Mouse (Mus musculus) CD4-positive, CD25-positive, alpha-beta regulatory T cell, adult 4 months (primary cell): ENCODE data around the gene Gm20843. TPM values are rescaled to one million over a fixed set of nuclear protein-coding genes. Genes with fewer than 3 reads are reported as not detected.
"Not testable (repeated sequence)": the region's sequence is repeated elsewhere in the genome, so short reads cannot be mapped to it uniquely, and the experiment has no call there.

Experiments
- ATAC-seq: one replicate; pipeline ENCODE4 v1.8.0; 2017
- polyA plus RNA-seq, 2 experiments: library from polyadenylated mRNA; unstranded; fragments of 100-300 nt; shearing (Covaris generic); gene quantifications; one replicate each; pipeline ENCODE4 v1.2.1; 2017

Gene Gm20843
- not detected for polyA plus RNA-seq

DNA sequence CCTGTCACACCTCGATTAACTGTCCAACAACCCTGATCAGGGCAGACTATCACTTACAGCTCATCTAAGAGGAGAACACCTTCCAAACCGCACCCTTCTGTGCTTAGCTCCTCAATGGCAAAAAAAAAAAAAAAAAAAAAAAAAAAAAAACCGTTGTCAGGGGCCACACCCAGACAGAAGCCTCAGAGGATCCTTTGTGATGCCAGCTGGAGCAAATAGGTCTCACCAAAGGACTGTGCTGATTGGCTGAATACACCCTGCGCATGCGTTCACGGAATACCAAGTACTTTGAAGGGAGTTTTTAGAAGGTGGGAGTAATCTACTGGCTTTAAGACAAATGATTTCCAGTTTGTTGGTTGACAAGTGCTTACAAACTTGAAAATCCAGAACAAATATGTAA is at the start of gene Gm20843:
Gene Gm20843, minus strand, starts transcription at position 101 of the 400 bp plus-strand sequence.
- not testable (repeated sequence) for ATAC-seq
